Mouse (Mus musculus): ENCODE measurements around the gene Cap1. TPM values are rescaled to one million over a fixed set of nuclear protein-coding genes. Genes with fewer than 3 reads are reported as not detected.

The Cap1 gene
- polyA plus RNA-seq, 1 experiment, result 192 TPM

DNA sequence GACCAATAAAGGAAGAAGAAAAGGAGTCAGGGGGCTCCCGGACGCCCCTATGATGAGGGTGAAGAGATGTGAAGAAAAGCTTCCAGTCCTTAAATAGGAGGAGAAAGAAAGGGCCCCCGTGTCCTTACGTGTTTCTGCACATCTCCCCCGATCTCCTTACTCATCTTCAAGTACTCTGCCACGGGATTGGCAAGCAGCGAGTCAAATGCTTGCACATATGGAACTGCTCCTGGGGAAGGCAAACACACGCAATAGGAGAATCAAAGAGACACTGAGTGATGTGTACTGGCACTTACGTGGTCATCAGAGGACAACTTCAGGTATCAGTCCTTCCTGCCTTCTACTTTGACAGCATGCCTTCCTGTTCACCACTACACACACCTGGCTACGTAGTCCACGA, 14.6 kb downstream of the Cap1 start:
- no peak for DNase-seq
- TF ChIP-seq POLR2A (IDR thresholded peaks at IDR 0.05; ENCODE audit: control insufficient read depth, extremely low read depth, insufficient read depth, low read length, poor library complexity) (no peak), CTCF (IDR thresholded peaks at IDR 0.05; ENCODE audit: borderline replicate concordance, control insufficient read depth, extremely low read depth, insufficient read depth, low read length, poor library complexity) (no peak)
- no peak overlapping the region for H3K4me3 ChIP-seq (ENCODE audit: control insufficient read depth, insufficient read depth, low read length)
- H3K4me1 ChIP-seq (replicated peaks; ENCODE audit: control insufficient read depth, insufficient read depth, low read length), result peaks cover 19% of the 10 kb centered on the region
- peaks cover 52% of the 10 kb centered on the region for H3K36me3 ChIP-seq (ENCODE audit: control insufficient read depth, insufficient read depth, low read length)
- peak overlapping the region; percentile 77 for H3K27ac ChIP-seq (ENCODE audit: control insufficient read depth, insufficient read depth, low read length)
- H3K27me3 ChIP-seq (ENCODE audit: control insufficient read depth, insufficient read depth, low read length), result no peaks in the 10 kb centered on the region
- 73% methylated on average over 11 of the region's 11 CpGs for WGBS

DNA sequence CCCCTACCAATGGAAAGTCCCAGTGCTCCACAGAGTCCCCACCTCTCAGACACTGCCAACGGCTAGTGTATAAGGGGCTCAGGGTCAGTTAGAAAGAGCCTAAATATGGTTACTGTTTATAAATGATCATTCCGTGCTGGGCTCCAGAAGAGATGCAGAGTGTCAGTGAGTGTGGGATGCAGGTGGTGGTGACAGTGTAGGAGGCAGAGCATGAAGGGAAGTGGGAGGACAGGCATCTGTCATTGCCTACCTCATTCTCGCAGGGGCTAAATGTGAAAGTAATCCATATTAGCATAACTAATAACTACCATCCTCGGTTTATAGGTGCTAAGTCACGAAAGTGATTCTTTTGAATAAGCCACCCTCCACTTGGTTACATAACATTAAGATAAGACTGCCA, 15.1 kb downstream of the Cap1 start:
- no peaks in the 10 kb centered on the region for H3K27me3 ChIP-seq (ENCODE audit: control insufficient read depth, insufficient read depth, low read length)
- peaks cover 19% of the 10 kb centered on the region for H3K4me1 ChIP-seq (replicated peaks; ENCODE audit: control insufficient read depth, insufficient read depth, low read length)
- H3K4me3 ChIP-seq (ENCODE audit: control insufficient read depth, insufficient read depth, low read length), result no peak overlapping the region
- TF ChIP-seq CTCF (IDR thresholded peaks at IDR 0.05; ENCODE audit: borderline replicate concordance, control insufficient read depth, extremely low read depth, insufficient read depth, low read length, poor library complexity) (no peak), POLR2A (IDR thresholded peaks at IDR 0.05; ENCODE audit: control insufficient read depth, extremely low read depth, insufficient read depth, low read length, poor library complexity) (no peak)
- peaks cover 57% of the 10 kb centered on the region for H3K36me3 ChIP-seq (ENCODE audit: control insufficient read depth, insufficient read depth, low read length)
- H3K27ac ChIP-seq (ENCODE audit: control insufficient read depth, insufficient read depth, low read length), result no peak overlapping the region
- 69% methylated on average over 5 of the region's 5 CpGs for WGBS
- DNase-seq, result no peak

DNA sequence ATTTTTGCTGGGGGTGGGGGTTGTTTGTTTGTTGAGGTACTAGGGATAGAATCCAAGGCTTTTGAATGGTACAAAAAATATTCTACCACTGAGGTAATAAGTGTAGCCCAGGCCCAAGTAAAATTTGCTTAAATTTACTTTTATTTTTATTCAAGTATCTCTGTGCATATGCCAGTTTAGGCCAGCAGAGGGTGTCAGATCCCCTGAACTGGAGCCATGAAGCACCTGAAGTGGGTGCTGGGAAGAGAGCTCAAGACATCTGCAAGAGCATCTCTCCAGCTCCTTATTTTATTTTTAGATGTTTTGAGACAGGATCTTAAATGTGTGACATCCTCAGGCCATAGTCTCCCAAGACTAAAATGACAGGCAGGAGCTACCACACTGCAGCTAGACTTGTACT, 15.8 kb downstream of the Cap1 start:
- Histone ChIP-seq H3K36me3 (ENCODE audit: control insufficient read depth, insufficient read depth, low read length) (peaks cover 64% of the 10 kb centered on the region), H3K27ac (ENCODE audit: control insufficient read depth, insufficient read depth, low read length) (no peak overlapping the region), H3K4me1 (replicated peaks; ENCODE audit: control insufficient read depth, insufficient read depth, low read length) (peaks cover 19% of the 10 kb centered on the region), H3K27me3 (ENCODE audit: control insufficient read depth, insufficient read depth, low read length) (no peaks in the 10 kb centered on the region), H3K4me3 (ENCODE audit: control insufficient read depth, insufficient read depth, low read length) (no peak overlapping the region)
- peak; percentile 56 for DNase-seq
- no peak for TF ChIP-seq CTCF (IDR thresholded peaks at IDR 0.05; ENCODE audit: borderline replicate concordance, control insufficient read depth, extremely low read depth, insufficient read depth, low read length, poor library complexity)
- no peak for TF ChIP-seq POLR2A (IDR thresholded peaks at IDR 0.05; ENCODE audit: control insufficient read depth, extremely low read depth, insufficient read depth, low read length, poor library complexity)

DNA sequence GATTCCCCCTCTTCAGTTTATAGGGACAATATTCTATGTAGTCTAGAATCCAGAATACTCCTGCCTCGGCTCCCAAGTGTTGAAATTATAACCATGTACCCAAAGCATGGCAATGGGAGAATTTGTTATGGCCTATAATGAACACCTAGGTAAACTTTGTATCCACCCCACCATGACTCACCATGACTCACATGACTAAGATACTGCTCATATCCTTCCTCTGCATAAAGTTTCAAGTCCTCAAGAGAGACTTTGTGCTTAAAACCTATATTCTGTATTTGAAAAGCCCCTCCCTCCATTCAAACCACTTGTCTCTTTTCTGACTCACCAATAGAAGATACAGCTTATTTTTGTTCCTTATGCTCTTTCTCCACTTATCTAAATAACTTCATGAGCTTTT, 17.8 kb downstream of the Cap1 start:
- DNase-seq, result no peak
- Histone ChIP-seq H3K4me3 (ENCODE audit: control insufficient read depth, insufficient read depth, low read length) (no peak overlapping the region), H3K36me3 (ENCODE audit: control insufficient read depth, insufficient read depth, low read length) (peaks cover 84% of the 10 kb centered on the region), H3K27ac (ENCODE audit: control insufficient read depth, insufficient read depth, low read length) (no peak overlapping the region), H3K27me3 (ENCODE audit: control insufficient read depth, insufficient read depth, low read length) (no peaks in the 10 kb centered on the region), H3K4me1 (replicated peaks; ENCODE audit: control insufficient read depth, insufficient read depth, low read length) (peaks cover 17% of the 10 kb centered on the region)
- TF ChIP-seq POLR2A (IDR thresholded peaks at IDR 0.05; ENCODE audit: control insufficient read depth, extremely low read depth, insufficient read depth, low read length, poor library complexity), result no peak
- TF ChIP-seq CTCF (IDR thresholded peaks at IDR 0.05; ENCODE audit: borderline replicate concordance, control insufficient read depth, extremely low read depth, insufficient read depth, low read length, poor library complexity), result no peak
- 97% methylated on average over 1 of the region's 1 CpGs for WGBS

DNA sequence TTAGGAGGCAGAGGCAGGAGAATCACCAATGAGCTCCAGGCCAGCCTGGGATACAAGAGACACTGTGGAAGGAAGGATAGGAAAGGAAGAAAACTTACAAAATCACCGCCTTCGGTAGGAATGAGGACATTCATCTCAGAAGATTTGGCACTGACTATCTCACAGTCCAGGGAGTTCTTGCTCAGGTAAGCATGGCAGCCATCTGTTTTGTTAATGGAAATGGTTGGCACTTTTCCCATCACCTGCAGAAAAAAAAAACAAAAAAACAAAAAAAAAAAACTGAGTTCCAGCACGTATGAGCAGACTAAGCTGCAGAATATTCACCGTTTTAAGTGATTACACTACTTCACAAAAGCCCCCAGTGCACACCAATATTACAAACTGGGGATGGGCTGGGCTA, 24.0 kb downstream of the Cap1 start:
- WGBS, result 97% methylated on average over 4 of the region's 4 CpGs
- DNase-seq, result no peak
- H3K36me3 ChIP-seq (ENCODE audit: control insufficient read depth, insufficient read depth, low read length), result peaks cover 92% of the 10 kb centered on the region
- no peak overlapping the region for H3K27ac ChIP-seq (ENCODE audit: control insufficient read depth, insufficient read depth, low read length)
- TF ChIP-seq POLR2A (IDR thresholded peaks at IDR 0.05; ENCODE audit: control insufficient read depth, extremely low read depth, insufficient read depth, low read length, poor library complexity), result no peak
- TF ChIP-seq CTCF (IDR thresholded peaks at IDR 0.05; ENCODE audit: borderline replicate concordance, control insufficient read depth, extremely low read depth, insufficient read depth, low read length, poor library complexity), result no peak
- no peaks in the 10 kb centered on the region for H3K27me3 ChIP-seq (ENCODE audit: control insufficient read depth, insufficient read depth, low read length)
- H3K4me3 ChIP-seq (ENCODE audit: control insufficient read depth, insufficient read depth, low read length), result no peak overlapping the region
- H3K4me1 ChIP-seq (replicated peaks; ENCODE audit: control insufficient read depth, insufficient read depth, low read length), result no peaks in the 10 kb centered on the region

DNA sequence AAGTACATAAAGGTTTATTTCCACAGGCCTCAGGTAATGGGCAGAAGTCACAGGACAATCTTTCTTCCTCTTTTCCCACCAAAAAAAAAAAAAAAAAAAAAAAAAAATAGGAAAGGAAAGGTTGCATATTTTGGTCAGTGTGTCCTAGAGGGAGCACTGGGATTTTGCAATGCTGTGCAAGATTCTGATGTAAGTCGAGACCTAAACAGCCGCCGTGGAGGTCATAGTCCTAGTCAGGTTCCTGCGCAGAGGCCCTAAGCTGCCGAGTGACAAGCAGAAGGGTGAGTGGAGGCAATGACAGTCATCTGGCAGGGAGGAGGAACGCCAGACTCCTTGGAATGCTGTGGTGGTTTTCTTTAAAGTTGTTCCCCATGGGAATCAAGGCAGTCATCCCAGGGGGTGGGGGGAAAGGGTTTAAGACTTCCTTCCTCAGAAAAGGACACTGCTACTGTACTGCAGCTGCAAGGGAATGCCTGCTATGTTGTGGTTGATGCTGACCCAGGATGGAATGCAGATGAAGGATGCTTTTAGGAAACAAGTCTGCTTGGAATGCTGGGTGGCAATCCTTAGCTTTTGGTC, 26.7 kb downstream of the Cap1 start:
- H3K27ac ChIP-seq (ENCODE audit: control insufficient read depth, insufficient read depth, low read length), result no peak overlapping the region
- peaks cover 84% of the 10 kb centered on the region for H3K36me3 ChIP-seq (ENCODE audit: control insufficient read depth, insufficient read depth, low read length)
- 80% methylated on average over 6 of the region's 6 CpGs for WGBS
- no peak overlapping the region for H3K4me3 ChIP-seq (ENCODE audit: control insufficient read depth, insufficient read depth, low read length)
- no peak for DNase-seq
- no peaks in the 10 kb centered on the region for H3K27me3 ChIP-seq (ENCODE audit: control insufficient read depth, insufficient read depth, low read length)
- TF ChIP-seq CTCF (IDR thresholded peaks at IDR 0.05; ENCODE audit: borderline replicate concordance, control insufficient read depth, extremely low read depth, insufficient read depth, low read length, poor library complexity), result no peak
- TF ChIP-seq POLR2A (IDR thresholded peaks at IDR 0.05; ENCODE audit: control insufficient read depth, extremely low read depth, insufficient read depth, low read length, poor library complexity), result no peak
- peaks cover 16% of the 10 kb centered on the region for H3K4me1 ChIP-seq (replicated peaks; ENCODE audit: control insufficient read depth, insufficient read depth, low read length)

DNA sequence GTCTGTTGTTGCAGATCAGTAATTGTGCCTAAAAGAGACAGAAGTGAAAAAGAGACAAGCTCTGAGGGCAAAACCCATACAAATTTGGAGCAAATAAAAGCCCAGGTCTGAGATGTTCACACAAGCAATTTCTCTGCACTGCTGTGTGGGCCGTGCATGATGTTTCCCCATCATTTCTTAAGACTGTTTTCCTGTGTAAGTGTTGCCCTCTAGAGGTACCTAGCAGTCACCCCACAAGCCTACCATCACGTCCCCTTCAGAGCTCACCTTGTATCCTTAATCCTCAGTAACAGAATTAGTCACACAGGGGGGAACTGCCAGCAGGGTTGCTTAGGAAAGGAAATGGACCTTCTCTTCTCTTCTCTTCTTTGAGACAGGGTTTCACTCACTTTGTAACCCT, 27.9 kb downstream of the Cap1 start:
- Histone ChIP-seq H3K4me1 (replicated peaks; ENCODE audit: control insufficient read depth, insufficient read depth, low read length) (peaks cover 24% of the 10 kb centered on the region), H3K27me3 (ENCODE audit: control insufficient read depth, insufficient read depth, low read length) (no peaks in the 10 kb centered on the region), H3K4me3 (ENCODE audit: control insufficient read depth, insufficient read depth, low read length) (no peak overlapping the region), H3K36me3 (ENCODE audit: control insufficient read depth, insufficient read depth, low read length) (peaks cover 72% of the 10 kb centered on the region), H3K27ac (ENCODE audit: control insufficient read depth, insufficient read depth, low read length) (no peak overlapping the region)
- DNase-seq, result peak; percentile 23
- TF ChIP-seq CTCF (IDR thresholded peaks at IDR 0.05; ENCODE audit: borderline replicate concordance, control insufficient read depth, extremely low read depth, insufficient read depth, low read length, poor library complexity) (no peak), POLR2A (IDR thresholded peaks at IDR 0.05; ENCODE audit: control insufficient read depth, extremely low read depth, insufficient read depth, low read length, poor library complexity) (no peak)
- 27% methylated on average over 2 of the region's 2 CpGs for WGBS

Data from thymus, adult 2 months (tissue).